Mouse (Mus musculus) limb, embryonic 14.5 days (tissue): Measurements from ENCODE around the gene Arhgef17. TPM values are rescaled to one million over a fixed set of nuclear protein-coding genes. Genes with fewer than 3 reads are reported as not detected.
A peak's percentile ranks its signal among the peaks of the same experiment; 100 is the strongest.

Source experiments
- ATAC-seq: fragments of 200-750 bp; cut with Nextera tagmentation; 2 replicates; pipeline ENCODE4 v1.8.0; 2017; ENCODE audit warnings: low read depth, moderate number of reproducible peaks, moderate TSS enrichment; ENCODE audit not compliant: low FRiP score
- DNase-seq: peaks from one replicate; pipeline ENCODE4 v3.0.0-alpha.2; 2015; ENCODE audit warnings: low spot score
- H3K27ac ChIP-seq: fragments of 300-500 bp; sonication (generic); replicated peaks from 2 replicates; pipeline ENCODE4 v1.5.1; 2014; ENCODE audit warnings: low read depth, mild to moderate bottlenecking, low read length, moderate library complexity, mixed read lengths
- H3K27me3 ChIP-seq: fragments of 300-500 bp; sonication (generic); 2 replicates; pipeline ENCODE4 v1.6.1; 2014; ENCODE audit warnings: low read length, mixed read lengths; ENCODE audit not compliant: control insufficient read depth, insufficient read depth
- H3K36me3 ChIP-seq: fragments of 300-500 bp; sonication (generic); 2 replicates; pipeline ENCODE4 v1.6.1; 2014; ENCODE audit warnings: mild to moderate bottlenecking, low read length, moderate library complexity, mixed read lengths; ENCODE audit not compliant: control insufficient read depth, insufficient read depth
- H3K4me1 ChIP-seq: fragments of 300-500 bp; sonication (generic); 2 replicates; pipeline ENCODE4 v1.6.1; 2014; ENCODE audit warnings: antibody characterized with exemption, low read length, mixed read lengths; ENCODE audit not compliant: control insufficient read depth, insufficient read depth
- H3K4me2 ChIP-seq: fragments of 300-500 bp; sonication (generic); replicated peaks from 2 replicates; pipeline ENCODE4 v1.6.1; 2014; ENCODE audit warnings: low read depth, mild to moderate bottlenecking, low read length, moderate library complexity; ENCODE audit not compliant: severe bottlenecking
- H3K4me3 ChIP-seq: fragments of 300-500 bp; sonication (generic); replicated peaks from 2 replicates; pipeline ENCODE4 v1.5.1; 2014; ENCODE audit warnings: low read length
- H3K9ac ChIP-seq: fragments of 300-500 bp; sonication (generic); 2 replicates; pipeline ENCODE4 v1.6.1; 2014; ENCODE audit warnings: mild to moderate bottlenecking, low read depth, low read length, moderate library complexity; ENCODE audit not compliant: severe bottlenecking
- H3K9me3 ChIP-seq: fragments of 300-500 bp; sonication (generic); 2 replicates; pipeline ENCODE4 v1.6.1; 2016; ENCODE audit warnings: low read length; ENCODE audit not compliant: control insufficient read depth
- POLR2A ChIP-seq: fragments of 200-500 bp; IDR thresholded peaks from 2 replicates; pipeline ENCODE4 v1.8.0; 2012; ENCODE audit warnings: inconsistent platforms, mild to moderate bottlenecking, moderate library complexity, borderline replicate concordance; ENCODE audit not compliant: insufficient read depth, insufficient read length; ENCODE audit errors: extremely low read depth
- WGBS: fragments of 180-500 bp; shearing (Covaris S2); extraction: QIAGEN DNeasy Blood & Tissue Kit; methylation state at CpG from one replicate; pipeline ENCODE4 v1.1.7; 2014; 5-methylcytosine and 5-hydroxymethylcytosine counted together
- polyA plus RNA-seq, 2 experiments: library from polyadenylated mRNA; depleted of rRNA in 1 of 2; stranded (reverse) in 1 of 2; unstranded in 1 of 2; fragments of >200 nt; fragmentation: Nextera tagmentation in 1 of 2; extraction: Ambion mirVana in 1 of 2; gene quantifications; 2 replicates each; pipeline versions ENCODE4 v1.2.1 to v1.2.3; 2012 to 2014

The Arhgef17 gene
- polyA plus RNA-seq, 2 experiments = 15.4 to 42.8 TPM

- 27% methylated on average over 3 of the region's 3 CpGs for WGBS
- no peaks in the 10 kb centered on the region for H3K9me3 ChIP-seq
Measured at GRCm38 (mm10) chr7:100886535-100886934, 45.4 kb downstream of the Arhgef17 start.

GRCm38 (mm10) chr7:100884460-100884859 lies 47.4 kb downstream of the Arhgef17 start:
- DNase-seq = no peak
- TF ChIP-seq POLR2A = no peak
- Histone ChIP-seq H3K4me2 (no peak overlapping the region), H3K4me3 (no peak overlapping the region), H3K4me1 (no peaks in the 10 kb centered on the region), H3K27me3 (no peaks in the 10 kb centered on the region), H3K9ac (no peak overlapping the region), H3K27ac (no peak overlapping the region), H3K36me3 (peaks cover 84% of the 10 kb centered on the region), H3K9me3 (no peaks in the 10 kb centered on the region)
- 90% methylated on average over 4 of the region's 4 CpGs for WGBS
- no peak for ATAC-seq

More at GRCm38 (mm10) chr7:100886535-100886934, 45.4 kb downstream of the Arhgef17 start:
- peaks cover 73% of the 10 kb centered on the region for H3K36me3 ChIP-seq
- H3K4me1 ChIP-seq = no peaks in the 10 kb centered on the region
- ATAC-seq = no peak
- H3K4me2 ChIP-seq = no peak overlapping the region
- TF ChIP-seq POLR2A = no peak
- no peak for DNase-seq
- no peak overlapping the region for H3K9ac ChIP-seq
- no peak overlapping the region for H3K27ac ChIP-seq
- H3K27me3 ChIP-seq = no peaks in the 10 kb centered on the region
- no peak overlapping the region for H3K4me3 ChIP-seq

- WGBS = 91% methylated on average over 4 of the region's 4 CpGs
Measured at GRCm38 (mm10) chr7:100881950-100882349, 50.0 kb downstream of the Arhgef17 start.

GRCm38 (mm10) chr7:100881531-100881930 lies 50.4 kb downstream of the Arhgef17 start:
- TF ChIP-seq POLR2A = no peak
- Histone ChIP-seq H3K4me3 (no peak overlapping the region), H3K27ac (no peak overlapping the region), H3K36me3 (peaks cover 98% of the 10 kb centered on the region), H3K9me3 (no peaks in the 10 kb centered on the region), H3K9ac (no peak overlapping the region), H3K27me3 (no peaks in the 10 kb centered on the region), H3K4me2 (no peak overlapping the region), H3K4me1 (no peaks in the 10 kb centered on the region)
- 88% methylated on average over 9 of the region's 9 CpGs for WGBS
- ATAC-seq = no peak
- DNase-seq = no peak

More at GRCm38 (mm10) chr7:100881950-100882349, 50.0 kb downstream of the Arhgef17 start:
- no peak for TF ChIP-seq POLR2A
- Histone ChIP-seq H3K27ac (no peak overlapping the region), H3K4me3 (no peak overlapping the region), H3K4me2 (no peak overlapping the region), H3K36me3 (peaks cover 94% of the 10 kb centered on the region), H3K27me3 (no peaks in the 10 kb centered on the region), H3K4me1 (no peaks in the 10 kb centered on the region), H3K9me3 (no peaks in the 10 kb centered on the region), H3K9ac (no peak overlapping the region)
- ATAC-seq (no peak), DNase-seq (no peak)

GRCm38 (mm10) chr7:100879595-100879994 lies 52.3 kb downstream of the Arhgef17 start:
- 25% methylated on average over 20 of the region's 20 CpGs for WGBS
- H3K4me1 ChIP-seq = no peaks in the 10 kb centered on the region
- DNase-seq (peak; percentile 54), ATAC-seq (0 out of 2 replicates have a peak, but pooled peaks have one; percentile 17)
- H3K9me3 ChIP-seq = no peaks in the 10 kb centered on the region
- no peak overlapping the region for H3K27ac ChIP-seq
- H3K36me3 ChIP-seq = peaks cover 97% of the 10 kb centered on the region
- no peaks in the 10 kb centered on the region for H3K27me3 ChIP-seq
- H3K4me2 ChIP-seq = no peak overlapping the region
- H3K4me3 ChIP-seq = no peak overlapping the region
- TF ChIP-seq POLR2A = no peak
- H3K9ac ChIP-seq = no peak overlapping the region

GRCm38 (mm10) chr7:100876771-100877170 lies 55.1 kb downstream of the Arhgef17 start:
- no peak for ATAC-seq
- Histone ChIP-seq H3K9ac (no peak overlapping the region), H3K4me2 (no peak overlapping the region), H3K27me3 (no peaks in the 10 kb centered on the region), H3K4me3 (no peak overlapping the region), H3K36me3 (peaks cover 97% of the 10 kb centered on the region), H3K9me3 (no peaks in the 10 kb centered on the region), H3K4me1 (no peaks in the 10 kb centered on the region), H3K27ac (no peak overlapping the region)
- WGBS = 87% methylated on average over 9 of the region's 9 CpGs
- no peak for DNase-seq
- TF ChIP-seq POLR2A = no peak
